Mouse (Mus musculus) limb, embryonic 14.5 days (tissue): ENCODE measurements around the gene Osgin1. TPM values are rescaled to one million over a fixed set of nuclear protein-coding genes. Genes with fewer than 3 reads are reported as not detected.

ENCODE experiments used
- ATAC-seq: fragments of 200-750 bp; cut with Nextera tagmentation; 2 replicates; pipeline ENCODE4 v1.8.0; 2017; ENCODE audit warnings: low read depth, moderate number of reproducible peaks, moderate TSS enrichment; ENCODE audit not compliant: low FRiP score
- DNase-seq: peaks from one replicate; pipeline ENCODE4 v3.0.0-alpha.2; 2015; ENCODE audit warnings: low spot score
- H3K27ac ChIP-seq: fragments of 300-500 bp; sonication (generic); replicated peaks from 2 replicates; pipeline ENCODE4 v1.5.1; 2014; ENCODE audit warnings: low read depth, mild to moderate bottlenecking, low read length, moderate library complexity, mixed read lengths
- H3K27me3 ChIP-seq: fragments of 300-500 bp; sonication (generic); 2 replicates; pipeline ENCODE4 v1.6.1; 2014; ENCODE audit warnings: low read length, mixed read lengths; ENCODE audit not compliant: control insufficient read depth, insufficient read depth
- H3K36me3 ChIP-seq: fragments of 300-500 bp; sonication (generic); 2 replicates; pipeline ENCODE4 v1.6.1; 2014; ENCODE audit warnings: mild to moderate bottlenecking, low read length, moderate library complexity, mixed read lengths; ENCODE audit not compliant: control insufficient read depth, insufficient read depth
- H3K4me1 ChIP-seq: fragments of 300-500 bp; sonication (generic); 2 replicates; pipeline ENCODE4 v1.6.1; 2014; ENCODE audit warnings: antibody characterized with exemption, low read length, mixed read lengths; ENCODE audit not compliant: control insufficient read depth, insufficient read depth
- H3K4me2 ChIP-seq: fragments of 300-500 bp; sonication (generic); replicated peaks from 2 replicates; pipeline ENCODE4 v1.6.1; 2014; ENCODE audit warnings: low read depth, mild to moderate bottlenecking, low read length, moderate library complexity; ENCODE audit not compliant: severe bottlenecking
- H3K4me3 ChIP-seq: fragments of 300-500 bp; sonication (generic); replicated peaks from 2 replicates; pipeline ENCODE4 v1.5.1; 2014; ENCODE audit warnings: low read length
- H3K9ac ChIP-seq: fragments of 300-500 bp; sonication (generic); 2 replicates; pipeline ENCODE4 v1.6.1; 2014; ENCODE audit warnings: mild to moderate bottlenecking, low read depth, low read length, moderate library complexity; ENCODE audit not compliant: severe bottlenecking
- H3K9me3 ChIP-seq: fragments of 300-500 bp; sonication (generic); 2 replicates; pipeline ENCODE4 v1.6.1; 2016; ENCODE audit warnings: low read length; ENCODE audit not compliant: control insufficient read depth
- POLR2A ChIP-seq: fragments of 200-500 bp; IDR thresholded peaks from 2 replicates; pipeline ENCODE4 v1.8.0; 2012; ENCODE audit warnings: inconsistent platforms, mild to moderate bottlenecking, moderate library complexity, borderline replicate concordance; ENCODE audit not compliant: insufficient read depth, insufficient read length; ENCODE audit errors: extremely low read depth
- WGBS: fragments of 180-500 bp; shearing (Covaris S2); extraction: QIAGEN DNeasy Blood & Tissue Kit; methylation state at CpG from one replicate; pipeline ENCODE4 v1.1.7; 2014; 5-methylcytosine and 5-hydroxymethylcytosine counted together
- polyA plus RNA-seq, 2 experiments: library from polyadenylated mRNA; depleted of rRNA in 1 of 2; stranded (reverse) in 1 of 2; unstranded in 1 of 2; fragments of >200 nt; fragmentation: Nextera tagmentation in 1 of 2; extraction: Ambion mirVana in 1 of 2; gene quantifications; 2 replicates each; pipeline versions ENCODE4 v1.2.1 to v1.2.3; 2012 to 2014

Gene Osgin1
- polyA plus RNA-seq (2012; rRNA removed) (2.1 and 2.7 TPM in 2 replicates), polyA plus RNA-seq (2014; fragmentation: Nextera tagmentation; extraction: Ambion mirVana) (1.2 and 2.2 TPM in 2 replicates)

GRCm38 (mm10) chr8:119433582-119434174 is at the start of gene Osgin1:
Gene Osgin1, plus strand, starts transcription at chr8:119434124.
- Histone ChIP-seq H3K9me3 (no peaks in the 10 kb centered on the region), H3K27ac (no peak within 1 kb of the TSS), H3K4me3 (no peak within 1 kb of the TSS), H3K27me3 (no peaks in the 10 kb centered on the region), H3K4me1 (0 out of 2 replicates have a peak, but pooled peaks cover 5% of the 10 kb centered on the region), H3K4me2 (no peak within 1 kb of the TSS), H3K9ac (no peak within 1 kb of the TSS), H3K36me3 (no peaks in the 10 kb centered on the region)
- TF ChIP-seq POLR2A, result no peak
- ATAC-seq (no peak), DNase-seq (no peak)
- WGBS, result 89% methylated on average over 13 of the region's 13 CpGs

GRCm38 (mm10) chr8:119384478-119384877 is 49.4 kb upstream of the Osgin1 start:
- Histone ChIP-seq H3K4me3 (no peak overlapping the region), H3K9me3 (no peaks in the 10 kb centered on the region), H3K36me3 (no peaks in the 10 kb centered on the region), H3K9ac (no peak overlapping the region), H3K27me3 (no peaks in the 10 kb centered on the region), H3K27ac (no peak overlapping the region), H3K4me2 (no peak overlapping the region), H3K4me1 (no peaks in the 10 kb centered on the region)
- TF ChIP-seq POLR2A, result no peak
- no peak for ATAC-seq
- WGBS, result 15% methylated on average over 10 of the region's 10 CpGs
- peak; percentile 56 for DNase-seq

- Histone ChIP-seq H3K36me3 (no peaks in the 10 kb centered on the region), H3K27ac (no peak overlapping the region), H3K4me3 (no peak overlapping the region), H3K27me3 (no peaks in the 10 kb centered on the region), H3K4me2 (no peak overlapping the region), H3K9me3 (no peaks in the 10 kb centered on the region), H3K4me1 (no peaks in the 10 kb centered on the region), H3K9ac (no peak overlapping the region)
- no peak for TF ChIP-seq POLR2A
- DNase-seq (no peak), ATAC-seq (no peak)
- WGBS, result 77% methylated on average over 6 of the region's 6 CpGs
These were observed 48.1 kb upstream of the Osgin1 start for GRCm38 (mm10) chr8:119385854-119386253.

GRCm38 (mm10) chr8:119386988-119387387 is 46.9 kb upstream of the Osgin1 start:
- Histone ChIP-seq H3K4me1 (no peaks in the 10 kb centered on the region), H3K9ac (no peak overlapping the region), H3K27ac (no peak overlapping the region), H3K27me3 (no peaks in the 10 kb centered on the region), H3K4me3 (no peak overlapping the region), H3K9me3 (no peaks in the 10 kb centered on the region), H3K4me2 (no peak overlapping the region), H3K36me3 (no peaks in the 10 kb centered on the region)
- ATAC-seq (no peak), DNase-seq (no peak)
- WGBS, result 75% methylated on average over 6 of the region's 6 CpGs
- no peak for TF ChIP-seq POLR2A

- Histone ChIP-seq H3K27ac (no peak overlapping the region), H3K27me3 (no peaks in the 10 kb centered on the region), H3K4me2 (peak overlapping the region; percentile 99), H3K36me3 (no peaks in the 10 kb centered on the region), H3K9ac (peak overlapping the region; percentile 78; the same call in 1 of the 2 replicates), H3K4me1 (peaks cover 8% of the 10 kb centered on the region), H3K4me3 (peak overlapping the region; percentile 80), H3K9me3 (no peaks in the 10 kb centered on the region)
- ATAC-seq, result no peak
- WGBS, result 71% methylated on average over 9 of the region's 9 CpGs
- DNase-seq, result no peak
- TF ChIP-seq POLR2A, result no peak
These were observed 39.8 kb upstream of the Osgin1 start for GRCm38 (mm10) chr8:119394097-119394496.

- 3% methylated on average over 22 of the region's 44 CpGs for WGBS
- Histone ChIP-seq H3K9ac (peak within 1 kb of the TSS; percentile 78), H3K27me3 (no peaks in the 10 kb centered on the region), H3K36me3 (no peaks in the 10 kb centered on the region), H3K9me3 (no peaks in the 10 kb centered on the region), H3K4me2 (peak within 1 kb of the TSS; percentile 99), H3K4me3 (peak within 1 kb of the TSS; percentile 80), H3K4me1 (peaks cover 8% of the 10 kb centered on the region), H3K27ac (peak within 1 kb of the TSS; percentile 65; the same call in 1 of the 2 replicates)
- ATAC-seq (peak; percentile 93), DNase-seq (peak; percentile 88)
- TF ChIP-seq POLR2A, result no peak
These were observed 39.3 kb upstream of the Osgin1 start, which contains the start of gene Mlycd for GRCm38 (mm10) chr8:119394524-119395026. Gene Mlycd, plus strand, starts transcription at chr8:119394878.
